Mouse (Mus musculus) telencephalon, adult 2 months (tissue): ENCODE measurements around the gene Rab3b.
"Not testable (repeated sequence)": the region's sequence is repeated elsewhere in the genome, so short reads cannot be mapped to it uniquely, and the experiment has no call there.

Source experiments
- DNase-seq: peaks from one replicate; pipeline ENCODE4 v3.0.0-alpha.2; 2011; ENCODE audit warnings: low read depth, low spot score

Rab3b gene

GRCm38 (mm10) chr4:108890876-108891275 lies 12.0 kb downstream of the Rab3b start:
- peak; percentile 47 for DNase-seq

- DNase-seq = no peak
These were observed 21.6 kb downstream of the Rab3b start for GRCm38 (mm10) chr4:108900421-108900820.

- DNase-seq = no peak
These were observed 24.0 kb downstream of the Rab3b start for GRCm38 (mm10) chr4:108902886-108903285.

- no peak for DNase-seq
These were observed 24.5 kb downstream of the Rab3b start for GRCm38 (mm10) chr4:108903346-108903745.

GRCm38 (mm10) chr4:108904076-108904475 lies 25.2 kb downstream of the Rab3b start:
- no peak for DNase-seq

- DNase-seq = no peak
These were observed 25.9 kb downstream of the Rab3b start for GRCm38 (mm10) chr4:108904790-108905189.

GRCm38 (mm10) chr4:108905859-108906258 lies 27.0 kb downstream of the Rab3b start:
- DNase-seq = peak; percentile 74

GRCm38 (mm10) chr4:108907475-108907874 lies 28.6 kb downstream of the Rab3b start:
- no peak for DNase-seq

- DNase-seq = no peak
These were observed 31.1 kb downstream of the Rab3b start for GRCm38 (mm10) chr4:108909872-108910425.

GRCm38 (mm10) chr4:108911866-108912265 lies 33.0 kb downstream of the Rab3b start:
- DNase-seq = no peak

GRCm38 (mm10) chr4:108913180-108913579 lies 34.3 kb downstream of the Rab3b start:
- no peak for DNase-seq

- no peak for DNase-seq
These were observed 35.5 kb downstream of the Rab3b start for GRCm38 (mm10) chr4:108914391-108914790.

GRCm38 (mm10) chr4:108915101-108915500 lies 36.2 kb downstream of the Rab3b start:
- no peak for DNase-seq

- DNase-seq = no peak
These were observed 38.8 kb downstream of the Rab3b start for GRCm38 (mm10) chr4:108917654-108918053.

- DNase-seq = not testable (repeated sequence)
These were observed 49.1 kb downstream of the Rab3b start for GRCm38 (mm10) chr4:108927945-108928344.

GRCm38 (mm10) chr4:108933163-108933562 lies 54.3 kb downstream of the Rab3b start:
- no peak for DNase-seq

- no peak for DNase-seq
These were observed 56.0 kb downstream of the Rab3b start for GRCm38 (mm10) chr4:108934856-108935255.

- DNase-seq = no peak
These were observed 59.2 kb downstream of the Rab3b start for GRCm38 (mm10) chr4:108937848-108938771.

- DNase-seq = no peak
These were observed 62.0 kb downstream of the Rab3b start for GRCm38 (mm10) chr4:108940681-108941473.

- DNase-seq = no peak
These were observed 63.3 kb downstream of the Rab3b start for GRCm38 (mm10) chr4:108942171-108942570.

GRCm38 (mm10) chr4:108942986-108943720 lies 64.3 kb downstream of the Rab3b start:
- DNase-seq = no peak
